Mouse (Mus musculus) layer of hippocampus, postnatal 10 days (tissue): ENCODE data around the gene Dnah6. TPM values are rescaled to one million over a fixed set of nuclear protein-coding genes. Genes with fewer than 3 reads are reported as not detected.
A peak's percentile ranks its signal among the peaks of the same experiment; 100 is the strongest.

Source experiments
- DNase-seq, 2 experiments: peaks; one replicate each; pipeline ENCODE4 v3.0.0; 2021; ENCODE audit warnings: low spot score in 2 of 2
- total RNA-seq, 2 experiments: library from RNA; stranded (reverse); gene quantifications; 2 replicates each; pipeline ENCODE4 v1.2.3; 2021

The Dnah6 gene
- total RNA-seq, 2 experiments from 2014 or later = 1.8 to 2.4 TPM

GRCm38 (mm10) chr6:73042278-73042677 is 179.2 kb downstream of the Dnah6 start:
- no peak for DNase-seq

- no peak for DNase-seq
These were observed 183.2 kb downstream of the Dnah6 start for GRCm38 (mm10) chr6:73038291-73038690.

GRCm38 (mm10) chr6:73028853-73029252 is 192.6 kb downstream of the Dnah6 start:
- DNase-seq = no peak

GRCm38 (mm10) chr6:73027881-73028280 is 193.6 kb downstream of the Dnah6 start:
- no peak for DNase-seq

GRCm38 (mm10) chr6:73026898-73027297 is 194.6 kb downstream of the Dnah6 start:
- no peak for DNase-seq

- DNase-seq = no peak
These were observed 201.4 kb downstream of the Dnah6 start for GRCm38 (mm10) chr6:73020061-73020460.

- no peak for DNase-seq
These were observed 202.6 kb downstream of the Dnah6 start for GRCm38 (mm10) chr6:73018725-73019280.

- DNase-seq = no peak
These were observed 206.9 kb downstream of the Dnah6 start for GRCm38 (mm10) chr6:73014317-73015160.

GRCm38 (mm10) chr6:73012931-73013330 is 208.5 kb downstream of the Dnah6 start:
- DNase-seq = no peak

- DNase-seq = peak; percentile 13 to 17
These were observed 209.6 kb downstream of the Dnah6 start for GRCm38 (mm10) chr6:73011827-73012226.

GRCm38 (mm10) chr6:73010073-73010472 is 211.4 kb downstream of the Dnah6 start:
- DNase-seq = peak; percentile 60 to 63

- DNase-seq = no peak
These were observed 217.8 kb downstream of the Dnah6 start for GRCm38 (mm10) chr6:73003601-73004000.

- no peak for DNase-seq
These were observed 219.1 kb downstream of the Dnah6 start for GRCm38 (mm10) chr6:73002391-73002790.

GRCm38 (mm10) chr6:72998809-72999208 is 222.6 kb downstream of the Dnah6 start:
- DNase-seq = no peak

- no peak for DNase-seq
These were observed 227.8 kb downstream of the Dnah6 start for GRCm38 (mm10) chr6:72993688-72994082.

GRCm38 (mm10) chr6:72993054-72993687 is 228.3 kb downstream of the Dnah6 start:
- no peak for DNase-seq

GRCm38 (mm10) chr6:72990206-72990605 is 231.2 kb downstream of the Dnah6 start:
- no peak for DNase-seq

- peak; percentile 13 to 20 for DNase-seq
These were observed 232.3 kb downstream of the Dnah6 start for GRCm38 (mm10) chr6:72989028-72989736.

GRCm38 (mm10) chr6:72982506-72982905 is 238.9 kb downstream of the Dnah6 start:
- DNase-seq = no peak

- DNase-seq = no peak
These were observed 239.6 kb downstream of the Dnah6 start for GRCm38 (mm10) chr6:72981851-72982250.

GRCm38 (mm10) chr6:72981124-72981651 is 240.3 kb downstream of the Dnah6 start:
- DNase-seq = no peak
